In the genomic region with DNA sequence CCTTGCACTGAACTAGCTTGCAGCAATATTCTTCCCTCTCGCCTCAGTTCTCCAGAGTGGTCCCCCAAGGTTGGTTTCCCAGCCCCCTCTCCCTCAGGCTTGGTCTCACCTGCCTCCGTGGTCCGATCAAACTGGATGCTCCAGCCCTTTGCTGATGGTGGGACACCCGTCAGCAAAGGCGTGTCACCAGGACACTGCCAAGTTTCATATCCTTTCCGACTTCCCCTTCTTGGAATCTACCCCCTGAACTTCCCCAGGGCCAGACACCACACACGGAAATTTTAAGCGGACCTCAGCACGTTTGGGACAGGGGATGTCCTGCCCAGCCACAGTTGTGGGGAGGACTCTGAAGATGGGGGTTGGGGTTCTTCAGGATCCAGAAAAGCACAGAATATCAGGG, we compare ENCODE assay signal across 8 mouse cellular contexts. TPM values are rescaled to one million over a fixed set of nuclear protein-coding genes. Genes with fewer than 3 reads are reported as not detected.
DNase-seq lines count a peak whose midpoint lies in the region; ATAC-seq and TF ChIP-seq lines count a peak whose summit lies in the region.

A gene (minus strand): TSS at position 167 of the 400 bp plus-strand sequence.

- H3K4me2 ChIP-seq in lung, postnatal 0 days (replicated peaks; ENCODE audit: low read depth, low read length) = no peak within 1 kb of the TSS
- H3K4me2 ChIP-seq in embryonic facial prominence, embryonic 15.5 days (replicated peaks) = no peak within 1 kb of the TSS

- H3K27ac ChIP-seq in lung, postnatal 0 days (ENCODE audit: low read length) = no peak within 1 kb of the TSS
- no peak within 1 kb of the TSS for H3K27ac ChIP-seq in embryonic facial prominence, embryonic 15.5 days (replicated peaks)

- 63% methylated on average over 9 of the region's 9 CpGs for WGBS in lung, postnatal 0 days
- WGBS in embryonic facial prominence, embryonic 15.5 days = 66% methylated on average over 9 of the region's 9 CpGs

- no peaks in the 10 kb centered on the region for H3K4me1 ChIP-seq in lung, postnatal 0 days (ENCODE audit: insufficient read depth, low read depth, low read length)
- peaks cover 4% of the 10 kb centered on the region; the same call in 1 of the 2 replicates for H3K4me1 ChIP-seq in embryonic facial prominence, embryonic 15.5 days

- intact Hi-C loops in heart, postnatal 25 days (cut with DNase I) = no loop called here
- intact Hi-C loops in left cerebral cortex, postnatal 4 days (cut with DNase I) = loop anchor here (10.0 kb wide), 1 partner anchor 406 kb away; no protein-coding TSS in a partner anchor

- H3K27me3 ChIP-seq in lung, postnatal 0 days (replicated peaks; ENCODE audit: insufficient read depth, low read length) = 0 out of 2 replicates have a peak, but pooled peaks cover 5% of the 10 kb centered on the region
- peaks cover 49% of the 10 kb centered on the region for H3K27me3 ChIP-seq in embryonic facial prominence, embryonic 15.5 days

- H3K9me3 ChIP-seq in lung, postnatal 0 days (ENCODE audit: low read length) = no peaks in the 10 kb centered on the region
- H3K9me3 ChIP-seq in embryonic facial prominence, embryonic 15.5 days (replicated peaks) = no peaks in the 10 kb centered on the region

- no peak for DNase-seq in lung, postnatal 0 days (ENCODE audit: low spot score)
- no peak for DNase-seq in lung, postnatal 36 days
- no peak for DNase-seq in heart, postnatal 25 days (ENCODE audit: low spot score)
- DNase-seq in left cerebral cortex, postnatal 4 days = no peak
- DNase-seq in ovary, adult 18-20 months (ENCODE audit: low spot score) = no peak
- DNase-seq in retina, postnatal 1 day = no peak
- DNase-seq in lung, postnatal 14 days = no peak

- no peak for TF ChIP-seq CTCF in lung, postnatal 0 days (IDR thresholded peaks at IDR 0.05)

- no peak within 1 kb of the TSS for H3K9ac ChIP-seq in lung, postnatal 0 days (replicated peaks; ENCODE audit: low read depth)
- no peak within 1 kb of the TSS for H3K9ac ChIP-seq in embryonic facial prominence, embryonic 15.5 days

- TF ChIP-seq EP300 in lung, postnatal 0 days (IDR thresholded peaks at IDR 0.05) = no peak

- no peak for ATAC-seq in lung, postnatal 0 days
- no peak for ATAC-seq in embryonic facial prominence, embryonic 15.5 days (ENCODE audit: insufficient number of reproducible peaks, low FRiP score, low TSS enrichment, low read depth)

- H3K4me3 ChIP-seq in lung, postnatal 0 days (ENCODE audit: low read depth, low read length) = no peak within 1 kb of the TSS
- no peak within 1 kb of the TSS for H3K4me3 ChIP-seq in embryonic facial prominence, embryonic 15.5 days (replicated peaks)

- H3K36me3 ChIP-seq in lung, postnatal 0 days (ENCODE audit: insufficient read depth, low read length) = no peaks in the 10 kb centered on the region
- H3K36me3 ChIP-seq in embryonic facial prominence, embryonic 15.5 days = no peaks in the 10 kb centered on the region

RNA-seq across cellular contexts. Expression of the gene that starts here (rescaled TPM):
- polyA plus RNA-seq in lung, postnatal 0 days (2015; fragmentation: Nextera tagmentation; extraction: Ambion mirVana) = 39.4 and 41.2 TPM in 2 replicates
- 47.5 and 52.1 TPM in 2 replicates for polyA plus RNA-seq in embryonic facial prominence, embryonic 15.5 days (2015; fragmentation: Nextera tagmentation; extraction: Ambion mirVana)
- 10 to 100 TPM; 46.0 to 46.8 TPM for total RNA-seq in heart, postnatal 25 days (2021)
- total RNA-seq in left cerebral cortex, postnatal 4 days (2021) = 10 to 100 TPM; 12.5 to 14.2 TPM
